Mouse (Mus musculus): Measurements from ENCODE around the gene Jsrp1. TPM values are rescaled to one million over a fixed set of nuclear protein-coding genes. Genes with fewer than 3 reads are reported as not detected.
"Not testable (repeated sequence)": the region's sequence is repeated elsewhere in the genome, so short reads cannot be mapped to it uniquely, and the experiment has no call there.

Jsrp1 gene
- polyA plus RNA-seq, 1 experiment from 2014 or later, result 1.2 TPM

GRCm38 (mm10) chr10:80816303-80816702, 3.0 kb upstream of the Jsrp1 start:
- H3K27ac ChIP-seq (replicated peaks; ENCODE audit: low read depth, low read length); H3K27me3 ChIP-seq (ENCODE audit: control insufficient read depth, insufficient read depth, low read length); H3K4me2 ChIP-seq (ENCODE audit: low read depth, low read length); H3K36me3 ChIP-seq (replicated peaks; ENCODE audit: control insufficient read depth, insufficient read depth, low read depth, low read length); DNase-seq (ENCODE audit: low spot score); ATAC-seq (replicated peaks; ENCODE audit: insufficient number of reproducible peaks, low FRiP score, low TSS enrichment, low read depth); H3K4me1 ChIP-seq (ENCODE audit: control insufficient read depth, insufficient read depth, low read length); H3K9me3 ChIP-seq (replicated peaks; ENCODE audit: control insufficient read depth, low read length); H3K4me3 ChIP-seq (ENCODE audit: low read depth, low read length); H3K9ac ChIP-seq (replicated peaks; ENCODE audit: low read length): not testable (repeated sequence)
- 82% methylated on average over 3 of the region's 3 CpGs for WGBS

- H3K4me1 ChIP-seq (ENCODE audit: control insufficient read depth, insufficient read depth, low read length), result no peaks in the 10 kb centered on the region
- DNase-seq (ENCODE audit: low spot score), result no peak
- H3K4me2 ChIP-seq (ENCODE audit: low read depth, low read length), result no peak overlapping the region
- WGBS, result 63% methylated on average over 7 of the region's 7 CpGs
- H3K36me3 ChIP-seq (replicated peaks; ENCODE audit: control insufficient read depth, insufficient read depth, low read depth, low read length), result no peaks in the 10 kb centered on the region
- H3K4me3 ChIP-seq (ENCODE audit: low read depth, low read length), result no peak overlapping the region
- H3K27me3 ChIP-seq (ENCODE audit: control insufficient read depth, insufficient read depth, low read length), result no peaks in the 10 kb centered on the region
- H3K9ac ChIP-seq (replicated peaks; ENCODE audit: low read length), result no peak overlapping the region
- H3K9me3 ChIP-seq (replicated peaks; ENCODE audit: control insufficient read depth, low read length), result no peaks in the 10 kb centered on the region
- no peak for ATAC-seq (replicated peaks; ENCODE audit: insufficient number of reproducible peaks, low FRiP score, low TSS enrichment, low read depth)
- H3K27ac ChIP-seq (replicated peaks; ENCODE audit: low read depth, low read length), result no peak overlapping the region
Observed at GRCm38 (mm10) chr10:80814800-80815199, 1.5 kb upstream of the Jsrp1 start.

GRCm38 (mm10) chr10:80812391-80813041, 782 bp downstream of the Jsrp1 start:
- Histone ChIP-seq H3K36me3 (replicated peaks; ENCODE audit: control insufficient read depth, insufficient read depth, low read depth, low read length) (no peaks in the 10 kb centered on the region), H3K9ac (replicated peaks; ENCODE audit: low read length) (no peak overlapping the region), H3K4me3 (ENCODE audit: low read depth, low read length) (no peak overlapping the region), H3K4me2 (ENCODE audit: low read depth, low read length) (no peak overlapping the region), H3K4me1 (ENCODE audit: control insufficient read depth, insufficient read depth, low read length) (0 out of 2 replicates have a peak, but pooled peaks cover 2% of the 10 kb centered on the region), H3K27me3 (ENCODE audit: control insufficient read depth, insufficient read depth, low read length) (peaks cover 3% of the 10 kb centered on the region; the same call in 1 of the 2 replicates), H3K9me3 (replicated peaks; ENCODE audit: control insufficient read depth, low read length) (no peaks in the 10 kb centered on the region), H3K27ac (replicated peaks; ENCODE audit: low read depth, low read length) (no peak overlapping the region)
- 58% methylated on average over 5 of the region's 5 CpGs for WGBS
- DNase-seq (ENCODE audit: low spot score) (no peak), ATAC-seq (replicated peaks; ENCODE audit: insufficient number of reproducible peaks, low FRiP score, low TSS enrichment, low read depth) (no peak)

GRCm38 (mm10) chr10:80810084-80810483, 3.2 kb downstream of the Jsrp1 start:
- whole genome bisulfite sequencing, result 3% methylated on average over 20 of the region's 20 CpGs
- no peak overlapping the region for H3K9ac ChIP-seq (replicated peaks; ENCODE audit: low read length)
- no peak overlapping the region for H3K4me3 ChIP-seq (ENCODE audit: low read depth, low read length)
- H3K27me3 ChIP-seq (ENCODE audit: control insufficient read depth, insufficient read depth, low read length), result peaks cover 5% of the 10 kb centered on the region
- no peak for ATAC-seq (replicated peaks; ENCODE audit: insufficient number of reproducible peaks, low FRiP score, low TSS enrichment, low read depth)
- no peaks in the 10 kb centered on the region for H3K36me3 ChIP-seq (replicated peaks; ENCODE audit: control insufficient read depth, insufficient read depth, low read depth, low read length)
- no peak for DNase-seq (ENCODE audit: low spot score)
- H3K4me2 ChIP-seq (ENCODE audit: low read depth, low read length), result 0 out of 2 replicates have a peak overlapping the region, but pooled peaks have one; percentile 0
- no peak overlapping the region for H3K27ac ChIP-seq (replicated peaks; ENCODE audit: low read depth, low read length)
- peaks cover 11% of the 10 kb centered on the region for H3K4me1 ChIP-seq (ENCODE audit: control insufficient read depth, insufficient read depth, low read length)
- no peaks in the 10 kb centered on the region for H3K9me3 ChIP-seq (replicated peaks; ENCODE audit: control insufficient read depth, low read length)

GRCm38 (mm10) chr10:80808985-80809632, 4.2 kb downstream of the Jsrp1 start:
- ATAC-seq (replicated peaks; ENCODE audit: insufficient number of reproducible peaks, low FRiP score, low TSS enrichment, low read depth), result no peak
- Histone ChIP-seq H3K27me3 (ENCODE audit: control insufficient read depth, insufficient read depth, low read length) (peaks cover 5% of the 10 kb centered on the region), H3K36me3 (replicated peaks; ENCODE audit: control insufficient read depth, insufficient read depth, low read depth, low read length) (peaks cover 4% of the 10 kb centered on the region), H3K9me3 (replicated peaks; ENCODE audit: control insufficient read depth, low read length) (no peaks in the 10 kb centered on the region), H3K27ac (replicated peaks; ENCODE audit: low read depth, low read length) (no peak overlapping the region), H3K9ac (replicated peaks; ENCODE audit: low read length) (peak overlapping the region; percentile 39), H3K4me3 (ENCODE audit: low read depth, low read length) (peak overlapping the region; percentile 11; the same call in 1 of the 2 replicates), H3K4me2 (ENCODE audit: low read depth, low read length) (peak overlapping the region; percentile 22; the same call in 1 of the 2 replicates), H3K4me1 (ENCODE audit: control insufficient read depth, insufficient read depth, low read length) (peaks cover 11% of the 10 kb centered on the region)
- DNase-seq (ENCODE audit: low spot score), result peak; percentile 22
- 4% methylated on average over 18 of the region's 18 CpGs for WGBS

- Histone ChIP-seq H3K9ac (replicated peaks; ENCODE audit: low read length) (peak overlapping the region; percentile 39), H3K9me3 (replicated peaks; ENCODE audit: control insufficient read depth, low read length) (no peaks in the 10 kb centered on the region), H3K4me3 (ENCODE audit: low read depth, low read length) (no peak overlapping the region; the same call in 1 of the 2 replicates), H3K4me2 (ENCODE audit: low read depth, low read length) (peak overlapping the region; percentile 22; the same call in 1 of the 2 replicates), H3K4me1 (ENCODE audit: control insufficient read depth, insufficient read depth, low read length) (peaks cover 11% of the 10 kb centered on the region), H3K27me3 (ENCODE audit: control insufficient read depth, insufficient read depth, low read length) (peaks cover 5% of the 10 kb centered on the region), H3K27ac (replicated peaks; ENCODE audit: low read depth, low read length) (no peak overlapping the region), H3K36me3 (replicated peaks; ENCODE audit: control insufficient read depth, insufficient read depth, low read depth, low read length) (peaks cover 10% of the 10 kb centered on the region)
- no peak for ATAC-seq (replicated peaks; ENCODE audit: insufficient number of reproducible peaks, low FRiP score, low TSS enrichment, low read depth)
- WGBS, result 15% methylated on average over 40 of the region's 40 CpGs
- peak; percentile 32 for DNase-seq (ENCODE audit: low spot score)
Observed at GRCm38 (mm10) chr10:80808099-80808984, 5.0 kb downstream of the Jsrp1 start.

- Histone ChIP-seq H3K4me1 (ENCODE audit: control insufficient read depth, insufficient read depth, low read length) (peaks cover 11% of the 10 kb centered on the region), H3K27ac (replicated peaks; ENCODE audit: low read depth, low read length) (0 out of 2 replicates have a peak overlapping the region, but pooled peaks have one; percentile 13), H3K9me3 (replicated peaks; ENCODE audit: control insufficient read depth, low read length) (no peaks in the 10 kb centered on the region), H3K4me3 (ENCODE audit: low read depth, low read length) (peak overlapping the region; percentile 44), H3K27me3 (ENCODE audit: control insufficient read depth, insufficient read depth, low read length) (peaks cover 5% of the 10 kb centered on the region), H3K36me3 (replicated peaks; ENCODE audit: control insufficient read depth, insufficient read depth, low read depth, low read length) (peaks cover 17% of the 10 kb centered on the region), H3K4me2 (ENCODE audit: low read depth, low read length) (peak overlapping the region; percentile 99), H3K9ac (replicated peaks; ENCODE audit: low read length) (peak overlapping the region; percentile 74)
- DNase-seq (ENCODE audit: low spot score), result peak; percentile 82
- ATAC-seq (replicated peaks; ENCODE audit: insufficient number of reproducible peaks, low FRiP score, low TSS enrichment, low read depth), result peak; percentile 51
- WGBS, result under 1% methylated on average over 55 of the region's 58 CpGs
Observed at GRCm38 (mm10) chr10:80807057-80807627, 6.2 kb downstream of the Jsrp1 start.

Data from embryonic facial prominence, embryonic 11.5 days (tissue).